Mouse (Mus musculus) liver, adult 10 weeks (tissue): ENCODE results near the gene Tmem94. TPM values are rescaled to one million over a fixed set of nuclear protein-coding genes. Genes with fewer than 3 reads are reported as not detected.

ENCODE experiments used
- polyA plus RNA-seq: library from polyadenylated mRNA; stranded (reverse); fragments of 350-450 nt; fragmentation: Illumina TruSeq; extraction: RNeasy Lipid Tissue Mini Kit (QIAGEN cat#74804); gene quantifications from one replicate; pipeline ENCODE4 v1.2.3, GENCODE M21; 2014; ENCODE audit warnings: low read depth, low replicate concordance

The Tmem94 gene
- polyA plus RNA-seq, result 1.7 TPM

GRCm38 (mm10) chr11:115765103-115765606 is at the start of gene Tmem94:
TSS of gene Tmem94 (plus strand) at chr11:115765433.

GRCm38 (mm10) chr11:115813507-115814296 is 48.5 kb downstream of the Tmem94 start, which contains the start of gene Caskin2:
TSS of gene Caskin2 (minus strand) at chr11:115813639.

GRCm38 (mm10) chr11:115814605-115815450 is 49.6 kb downstream of the Tmem94 start, which contains the start of gene Tsen54:
TSS of gene Tsen54 (plus strand) at chr11:115814724.

GRCm38 (mm10) chr11:115823774-115824740 is 58.8 kb downstream of the Tmem94 start, which contains the start of gene Llgl2:
TSS of gene Llgl2 (plus strand) at chr11:115824049.

Other genes with a start within 250 kb of the Tmem94 start
- 336 TPM for gene Sumo2, start 229.2 kb upstream of the Tmem94 start, polyA plus RNA-seq
- gene Nup85, start 201.0 kb upstream of the Tmem94 start, polyA plus RNA-seq, result 17.0 TPM
- 9.8 TPM for gene Mrps7, start 161.5 kb upstream of the Tmem94 start, polyA plus RNA-seq
- 1.4 TPM for gene Gga3, start 161.4 kb upstream of the Tmem94 start, polyA plus RNA-seq
- gene Mif4gd, start 152.5 kb upstream of the Tmem94 start, polyA plus RNA-seq, result 20.9 TPM
- 3.5 TPM for gene Slc25a19, start 137.1 kb upstream of the Tmem94 start, polyA plus RNA-seq
- 36.1 TPM for gene Grb2, start 56.8 kb upstream of the Tmem94 start, polyA plus RNA-seq
- 0.26 TPM for gene Caskin2, start 48.2 kb downstream of the Tmem94 start, polyA plus RNA-seq
- 1.5 TPM for gene Tsen54, start 49.3 kb downstream of the Tmem94 start, polyA plus RNA-seq
- gene Llgl2, start 58.6 kb downstream of the Tmem94 start, polyA plus RNA-seq, result 1.5 TPM
- gene Myo15b, start 93.0 kb downstream of the Tmem94 start, polyA plus RNA-seq, result not detected
- gene Smim5, start 134.5 kb downstream of the Tmem94 start, polyA plus RNA-seq, result not detected
- 0.42 TPM for gene Smim6, start 146.6 kb downstream of the Tmem94 start, polyA plus RNA-seq
- 6.3 TPM for gene Sap30bp, start 167.8 kb downstream of the Tmem94 start, polyA plus RNA-seq
- 1.2 TPM for gene Recql5, start 168.0 kb downstream of the Tmem94 start, polyA plus RNA-seq
- not detected for gene Itgb4, start 209.3 kb downstream of the Tmem94 start, polyA plus RNA-seq
- gene Galk1, start 247.3 kb downstream of the Tmem94 start, polyA plus RNA-seq, result 0.66 TPM